Mouse (Mus musculus): ENCODE data around the gene Tmem119. TPM values are rescaled to one million over a fixed set of nuclear protein-coding genes. Genes with fewer than 3 reads are reported as not detected.
"Not testable (repeated sequence)": the region's sequence is repeated elsewhere in the genome, so short reads cannot be mapped to it uniquely, and the experiment has no call there.

The Tmem119 gene
- polyA plus RNA-seq, 1 experiment, result 62.0 TPM

DNA sequence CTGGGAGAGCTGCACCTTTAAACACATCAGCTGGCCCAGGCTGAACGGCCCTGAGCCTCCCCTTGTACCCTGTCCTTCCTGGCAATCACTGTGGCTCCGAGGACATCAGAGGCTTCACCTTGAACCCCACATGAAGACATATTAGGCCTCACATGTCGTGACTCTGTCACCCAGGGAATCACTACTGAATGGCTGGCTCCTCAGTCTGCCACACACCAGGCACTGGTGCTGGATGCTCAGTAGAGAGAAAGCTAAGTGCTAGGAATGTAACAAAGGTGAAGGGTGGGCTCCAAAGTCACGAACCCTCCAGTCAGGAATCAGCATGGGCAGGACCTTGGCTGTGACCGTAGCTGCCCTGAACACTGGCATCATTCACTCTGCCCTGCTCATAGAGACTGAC is 20.7 kb downstream of the Tmem119 start:
- no peak overlapping the region for H3K4me2 ChIP-seq (ENCODE audit: low read depth)
- no peaks in the 10 kb centered on the region for H3K27me3 ChIP-seq (ENCODE audit: control insufficient read depth, insufficient read depth, insufficient read length)
- peaks cover under 1% of the 10 kb centered on the region for H3K79me2 ChIP-seq (ENCODE audit: control insufficient read depth, insufficient read depth)
- no peaks in the 10 kb centered on the region for H3K36me3 ChIP-seq (ENCODE audit: control insufficient read depth, insufficient read depth)
- H3ac ChIP-seq (ENCODE audit: control insufficient read depth, insufficient read length), result no peak overlapping the region
- TF ChIP-seq REST (IDR thresholded peaks at IDR 0.05; ENCODE audit: insufficient read depth, insufficient read length), result no peak
- no peak for TF ChIP-seq SRF (IDR thresholded peaks at IDR 0.05; ENCODE audit: control insufficient read depth, insufficient read length, low read depth)
- no peak for TF ChIP-seq POLR2AphosphoS2 (IDR thresholded peaks at IDR 0.05; ENCODE audit: insufficient read length, low read depth)
- no peak for TF ChIP-seq TCF3 (IDR thresholded peaks at IDR 0.05; ENCODE audit: insufficient read length, low read depth)
- no peak for TF ChIP-seq MAX (IDR thresholded peaks at IDR 0.05; ENCODE audit: low read depth)
- TF ChIP-seq POLR2A (IDR thresholded peaks at IDR 0.05; ENCODE audit: insufficient read length, low read depth), result no peak
- TF ChIP-seq MYOG (IDR thresholded peaks at IDR 0.05; ENCODE audit: control insufficient read depth in 1 of 3, insufficient read depth in 1 of 3, insufficient read length in 2 of 3, low read depth in 2 of 3), result no peak
- TF ChIP-seq E2F4 (IDR thresholded peaks at IDR 0.05; ENCODE audit: insufficient read depth), result no peak
- no peak for TF ChIP-seq TCF12 (IDR thresholded peaks at IDR 0.05; ENCODE audit: insufficient read depth, poor library complexity, severe bottlenecking)
- TF ChIP-seq USF1 (IDR thresholded peaks at IDR 0.05; ENCODE audit: low read depth), result no peak
- TF ChIP-seq MYOD1 (IDR thresholded peaks at IDR 0.05; ENCODE audit: control insufficient read depth in 1 of 3, insufficient read length in 2 of 3, low read depth in 2 of 3), result no peak
- TF ChIP-seq CEBPB (IDR thresholded peaks at IDR 0.05; ENCODE audit: insufficient read depth, poor library complexity, severe bottlenecking), result no peak
- H3K4me3 ChIP-seq, result no peak overlapping the region

DNA sequence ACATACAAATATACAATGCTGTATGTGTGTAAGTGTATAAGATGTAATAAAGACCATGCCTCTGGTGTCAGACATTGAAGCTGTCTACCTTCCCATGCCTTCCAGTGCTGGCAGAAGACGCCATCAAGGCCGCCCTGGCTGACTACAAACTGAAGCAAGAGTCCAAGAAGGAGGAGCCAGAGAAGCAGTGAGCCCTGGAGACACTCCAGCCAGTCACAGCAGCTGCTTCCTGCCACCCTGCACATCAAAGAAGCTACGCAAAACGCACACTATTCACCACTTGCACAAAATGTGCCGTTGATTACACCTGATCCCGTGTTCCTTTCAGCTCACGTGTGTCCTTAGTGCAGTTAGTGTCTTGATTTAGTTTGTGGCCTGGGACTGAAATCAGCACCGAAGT is 22.6 kb downstream of the Tmem119 start:
- H3K27me3 ChIP-seq (ENCODE audit: control insufficient read depth, insufficient read depth, insufficient read length); H3K4me3 ChIP-seq; H3K36me3 ChIP-seq (ENCODE audit: control insufficient read depth, insufficient read depth); H3ac ChIP-seq (ENCODE audit: control insufficient read depth, insufficient read length); H3K4me2 ChIP-seq (ENCODE audit: low read depth): not testable (repeated sequence)
- peaks cover 14% of the 10 kb centered on the region for H3K79me2 ChIP-seq (ENCODE audit: control insufficient read depth, insufficient read depth)

DNA sequence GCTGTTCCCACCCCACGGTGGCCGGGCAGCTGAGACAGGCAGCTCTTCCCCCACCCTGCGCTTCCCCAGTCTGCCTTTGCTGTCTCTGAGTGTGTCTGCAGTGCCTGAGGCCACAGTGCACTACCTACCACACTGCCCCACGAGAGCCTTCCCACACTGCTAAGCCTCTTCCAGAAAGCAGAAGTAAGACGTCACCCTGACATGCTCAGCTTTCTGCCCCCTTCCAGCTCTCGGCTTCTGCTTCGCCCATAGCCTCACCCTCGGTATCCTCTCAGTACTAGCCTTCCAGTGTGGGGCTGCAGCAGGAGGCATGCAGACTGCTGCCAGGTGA is 23.5 kb downstream of the Tmem119 start:
- H3K4me2 ChIP-seq (ENCODE audit: low read depth), result no peak overlapping the region
- no peak overlapping the region for H3ac ChIP-seq (ENCODE audit: control insufficient read depth, insufficient read length)
- H3K36me3 ChIP-seq (ENCODE audit: control insufficient read depth, insufficient read depth), result no peaks in the 10 kb centered on the region
- no peak for TF ChIP-seq SRF (IDR thresholded peaks at IDR 0.05; ENCODE audit: control insufficient read depth, insufficient read length, low read depth)
- no peaks in the 10 kb centered on the region for H3K27me3 ChIP-seq (ENCODE audit: control insufficient read depth, insufficient read depth, insufficient read length)
- H3K4me3 ChIP-seq, result no peak overlapping the region
- H3K79me2 ChIP-seq (ENCODE audit: control insufficient read depth, insufficient read depth), result peaks cover 14% of the 10 kb centered on the region

DNA sequence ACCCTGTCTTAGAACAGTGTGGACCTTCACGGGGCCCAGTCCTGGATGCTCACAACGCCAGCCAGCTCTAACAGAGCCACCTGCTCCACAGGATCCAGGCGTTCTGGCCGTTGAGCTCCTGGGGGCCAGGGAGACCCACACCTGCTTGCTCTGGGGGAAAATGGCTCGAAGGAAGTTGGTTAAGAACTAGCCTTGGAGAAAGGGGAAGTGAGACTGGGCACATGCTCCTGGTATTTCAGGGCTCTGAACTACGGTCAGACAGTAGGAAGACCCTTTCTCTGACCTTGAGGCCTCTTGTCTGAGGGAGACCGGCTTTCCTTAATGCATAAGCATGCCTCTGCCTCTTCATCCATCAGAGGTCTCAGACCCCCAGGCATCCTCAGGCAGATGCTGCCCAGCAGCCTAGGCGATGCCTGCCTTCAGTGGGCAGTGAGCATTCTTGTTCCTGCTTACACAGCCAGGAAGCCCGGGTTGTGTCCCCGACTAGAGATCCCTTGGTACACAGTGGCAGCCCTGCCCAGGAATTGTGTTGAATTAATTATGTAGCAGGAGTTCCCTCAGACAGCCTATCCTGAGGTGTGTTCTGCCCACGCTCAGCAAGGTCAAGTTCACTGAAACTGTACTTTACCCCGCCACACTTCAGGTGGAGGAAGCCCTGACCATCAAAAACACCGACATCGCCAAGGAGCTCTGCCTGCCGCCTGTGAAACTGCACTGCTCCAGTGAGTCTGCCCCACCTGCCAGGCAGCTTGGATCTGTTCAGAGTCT is 24.0 kb downstream of the Tmem119 start:
- no peaks in the 10 kb centered on the region for H3K27me3 ChIP-seq (ENCODE audit: control insufficient read depth, insufficient read depth, insufficient read length)
- H3K4me2 ChIP-seq (ENCODE audit: low read depth), result no peak overlapping the region
- H3K4me3 ChIP-seq, result no peak overlapping the region
- no peak overlapping the region for H3ac ChIP-seq (ENCODE audit: control insufficient read depth, insufficient read length)
- no peaks in the 10 kb centered on the region for H3K36me3 ChIP-seq (ENCODE audit: control insufficient read depth, insufficient read depth)
- H3K79me2 ChIP-seq (ENCODE audit: control insufficient read depth, insufficient read depth), result peaks cover 14% of the 10 kb centered on the region
- no peak for TF ChIP-seq POLR2AphosphoS2 (IDR thresholded peaks at IDR 0.05; ENCODE audit: insufficient read length, low read depth)
- TF ChIP-seq MAX (IDR thresholded peaks at IDR 0.05; ENCODE audit: low read depth), result no peak
- no peak for TF ChIP-seq TCF3 (IDR thresholded peaks at IDR 0.05; ENCODE audit: insufficient read length, low read depth)
- TF ChIP-seq TCF12 (IDR thresholded peaks at IDR 0.05; ENCODE audit: insufficient read depth, poor library complexity, severe bottlenecking), result no peak
- TF ChIP-seq CEBPB (IDR thresholded peaks at IDR 0.05; ENCODE audit: insufficient read depth, poor library complexity, severe bottlenecking), result no peak

DNA sequence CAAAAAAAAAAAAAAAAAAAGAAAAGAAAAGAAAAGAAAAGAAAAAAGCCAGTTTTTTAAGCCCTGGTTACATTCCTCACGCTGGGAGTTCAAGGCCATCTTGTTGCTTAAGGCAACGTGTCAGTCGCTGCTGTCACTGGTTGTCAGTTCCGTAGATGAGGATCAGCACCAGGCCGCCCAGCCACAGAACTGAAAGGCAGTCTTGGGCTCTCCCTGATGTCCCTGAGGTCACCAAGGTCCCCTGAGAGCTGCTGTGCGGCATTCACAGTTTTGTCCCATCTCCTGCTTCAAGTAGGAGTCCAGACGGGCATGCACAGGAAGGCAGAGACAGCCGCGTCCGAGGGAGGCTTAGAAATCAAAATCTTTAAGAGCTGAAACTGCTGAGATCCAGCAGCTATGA is 24.7 kb downstream of the Tmem119 start:
- Histone ChIP-seq H3K27me3 (ENCODE audit: control insufficient read depth, insufficient read depth, insufficient read length) (no peaks in the 10 kb centered on the region), H3K79me2 (ENCODE audit: control insufficient read depth, insufficient read depth) (peaks cover 20% of the 10 kb centered on the region), H3ac (ENCODE audit: control insufficient read depth, insufficient read length) (no peak overlapping the region), H3K36me3 (ENCODE audit: control insufficient read depth, insufficient read depth) (no peaks in the 10 kb centered on the region), H3K4me3 (no peak overlapping the region), H3K4me2 (ENCODE audit: low read depth) (no peak overlapping the region)
- TF ChIP-seq SRF (IDR thresholded peaks at IDR 0.05; ENCODE audit: control insufficient read depth, insufficient read length, low read depth) (no peak), TCF12 (IDR thresholded peaks at IDR 0.05; ENCODE audit: insufficient read depth, poor library complexity, severe bottlenecking) (no peak), TCF3 (IDR thresholded peaks at IDR 0.05; ENCODE audit: insufficient read length, low read depth) (no peak), MYOG (IDR thresholded peaks at IDR 0.05; ENCODE audit: control insufficient read depth in 1 of 3, insufficient read depth in 1 of 3, insufficient read length in 2 of 3, low read depth in 2 of 3) (no peak), MAX (IDR thresholded peaks at IDR 0.05; ENCODE audit: low read depth) (no peak), CEBPB (IDR thresholded peaks at IDR 0.05; ENCODE audit: insufficient read depth, poor library complexity, severe bottlenecking) (no peak), POLR2AphosphoS2 (IDR thresholded peaks at IDR 0.05; ENCODE audit: insufficient read length, low read depth) (no peak), POLR2A (IDR thresholded peaks at IDR 0.05; ENCODE audit: insufficient read length, low read depth) (no peak), MYOD1 (IDR thresholded peaks at IDR 0.05; ENCODE audit: control insufficient read depth in 1 of 3, insufficient read length in 2 of 3, low read depth in 2 of 3) (no peak), REST (IDR thresholded peaks at IDR 0.05; ENCODE audit: insufficient read depth, insufficient read length) (no peak), E2F4 (IDR thresholded peaks at IDR 0.05; ENCODE audit: insufficient read depth) (no peak), USF1 (IDR thresholded peaks at IDR 0.05; ENCODE audit: low read depth) (no peak)
